Mouse (Mus musculus) liver, embryonic 13.5 days (tissue): Measurements from ENCODE around the gene Mecom. TPM values are rescaled to one million over a fixed set of nuclear protein-coding genes. Genes with fewer than 3 reads are reported as not detected.

Source experiments
- ATAC-seq: fragments of 200-750 bp; cut with Nextera tagmentation; 2 replicates; pipeline ENCODE4 v1.8.0; 2017; ENCODE audit warnings: low read depth, mild to moderate bottlenecking, moderate number of reproducible peaks, moderate library complexity
- DNase-seq: peaks from one replicate; pipeline ENCODE4 v3.0.0; 2022
- H3K27ac ChIP-seq: fragments of 300-500 bp; sonication (generic); 2 replicates; pipeline ENCODE4 v1.5.1; 2015; ENCODE audit warnings: moderate library complexity, mild to moderate bottlenecking, inconsistent platforms
- H3K27me3 ChIP-seq: fragments of 300-500 bp; sonication (generic); 2 replicates; pipeline ENCODE4 v1.6.1; 2015; ENCODE audit warnings: mild to moderate bottlenecking, inconsistent platforms
- H3K36me3 ChIP-seq: fragments of 300-500 bp; sonication (generic); 2 replicates; pipeline ENCODE4 v1.6.1; 2015; ENCODE audit warnings: mild to moderate bottlenecking, inconsistent platforms
- H3K4me1 ChIP-seq: fragments of 300-500 bp; sonication (generic); replicated peaks from 2 replicates; pipeline ENCODE4 v1.6.1; 2015; ENCODE audit warnings: inconsistent platforms
- H3K4me2 ChIP-seq: fragments of 300-500 bp; sonication (generic); 2 replicates; pipeline ENCODE4 v1.6.1; 2015; ENCODE audit warnings: inconsistent platforms, mild to moderate bottlenecking, moderate library complexity
- H3K4me3 ChIP-seq: fragments of 300-500 bp; sonication (generic); replicated peaks from 2 replicates; pipeline ENCODE4 v1.5.1; 2015; ENCODE audit warnings: mild to moderate bottlenecking, inconsistent platforms
- H3K9ac ChIP-seq: fragments of 300-500 bp; sonication (generic); 2 replicates; pipeline ENCODE4 v1.6.1; 2015; ENCODE audit warnings: mild to moderate bottlenecking, inconsistent platforms
- H3K9me3 ChIP-seq: fragments of 300-500 bp; sonication (generic); replicated peaks from 2 replicates; pipeline ENCODE4 v1.6.1; 2016; ENCODE audit warnings: inconsistent platforms
- WGBS: fragments of 180-500 bp; shearing (Covaris S2); methylation state at CpG from one replicate; pipeline ENCODE4 v1.1.7; 2015; ENCODE audit not compliant: insufficient replicate concordance; 5-methylcytosine and 5-hydroxymethylcytosine counted together
- polyA plus RNA-seq: library from polyadenylated mRNA; unstranded; fragments of >200 nt; fragmentation: Nextera tagmentation; extraction: Ambion mirVana; gene quantifications from 2 replicates; pipeline ENCODE4 v1.2.1, GENCODE M21; 2015

Gene Mecom
- polyA plus RNA-seq, 1 experiment from 2014 or later, result 0.81 TPM

DNA sequence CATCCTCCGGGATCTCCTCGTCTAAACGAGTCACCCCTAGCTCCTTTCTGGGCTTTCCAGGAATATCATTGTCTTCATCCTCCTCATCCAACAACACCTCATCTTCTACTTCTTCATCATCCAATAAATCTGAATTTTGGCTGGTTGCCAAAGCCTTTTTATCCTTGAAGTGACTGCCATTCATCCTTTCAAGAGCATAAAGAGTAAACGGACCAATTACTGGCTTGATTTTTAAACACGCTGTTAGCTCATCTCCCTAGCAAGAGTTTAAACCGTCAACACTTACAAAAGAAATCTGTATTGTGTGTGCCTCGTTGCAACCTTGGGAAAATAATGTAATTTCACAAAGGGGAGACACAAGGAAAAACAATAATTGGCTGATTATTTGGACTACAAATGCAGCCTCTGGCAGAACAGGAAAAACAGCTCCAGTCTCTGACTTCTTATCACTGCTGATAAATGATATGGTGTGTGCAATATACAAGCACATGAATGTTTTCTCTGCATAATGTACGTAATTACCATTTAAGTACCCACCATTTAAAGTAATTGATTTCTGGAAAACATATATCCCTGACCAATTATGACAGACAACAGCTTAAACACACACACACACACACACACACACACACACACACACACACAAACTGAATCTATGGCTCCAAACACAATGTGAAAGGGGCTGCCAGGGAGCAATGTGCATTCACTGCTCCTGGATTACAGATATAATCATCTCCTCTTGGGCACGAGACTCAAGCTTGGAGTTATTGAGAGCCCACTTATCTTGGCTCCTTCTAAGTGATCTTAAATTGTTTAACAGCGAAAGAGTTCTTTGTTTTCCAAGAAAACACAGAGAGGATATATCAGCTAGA lies 590.2 kb downstream of the Mecom start:
- 65% methylated on average over 10 of the region's 10 CpGs for WGBS
- no peak for ATAC-seq
- Histone ChIP-seq H3K4me3 (no peak overlapping the region), H3K27me3 (no peaks in the 10 kb centered on the region), H3K9me3 (no peaks in the 10 kb centered on the region), H3K4me2 (no peak overlapping the region), H3K36me3 (no peaks in the 10 kb centered on the region), H3K27ac (no peak overlapping the region), H3K4me1 (no peaks in the 10 kb centered on the region), H3K9ac (no peak overlapping the region)
- no peak for DNase-seq

DNA sequence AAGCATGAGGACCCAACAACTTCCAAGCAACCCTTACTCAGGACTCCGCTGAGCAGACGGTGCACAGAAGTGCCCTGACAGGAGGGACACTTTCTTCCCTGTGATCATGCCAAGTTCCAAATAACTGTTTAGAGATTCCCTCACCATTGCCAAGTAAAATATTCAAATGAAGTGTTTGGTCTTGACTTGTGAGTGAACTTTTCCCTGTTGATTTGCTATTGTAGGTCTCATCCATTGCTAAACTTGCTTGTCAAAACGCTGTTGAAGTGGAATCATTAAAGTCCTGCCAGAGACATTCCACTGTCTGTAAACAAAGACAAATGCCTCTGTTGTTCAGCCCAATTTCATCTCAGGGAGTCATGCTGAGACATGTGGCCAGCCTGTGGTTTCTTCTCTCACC lies 594.5 kb downstream of the Mecom start:
- H3K4me3 ChIP-seq, result no peak overlapping the region
- H3K9ac ChIP-seq, result no peak overlapping the region
- no peak overlapping the region for H3K27ac ChIP-seq
- no peaks in the 10 kb centered on the region for H3K27me3 ChIP-seq
- 68% methylated on average over 3 of the region's 3 CpGs for WGBS
- DNase-seq (no peak), ATAC-seq (no peak)
- no peaks in the 10 kb centered on the region for H3K9me3 ChIP-seq
- no peaks in the 10 kb centered on the region for H3K4me1 ChIP-seq
- no peak overlapping the region for H3K4me2 ChIP-seq
- no peaks in the 10 kb centered on the region for H3K36me3 ChIP-seq

DNA sequence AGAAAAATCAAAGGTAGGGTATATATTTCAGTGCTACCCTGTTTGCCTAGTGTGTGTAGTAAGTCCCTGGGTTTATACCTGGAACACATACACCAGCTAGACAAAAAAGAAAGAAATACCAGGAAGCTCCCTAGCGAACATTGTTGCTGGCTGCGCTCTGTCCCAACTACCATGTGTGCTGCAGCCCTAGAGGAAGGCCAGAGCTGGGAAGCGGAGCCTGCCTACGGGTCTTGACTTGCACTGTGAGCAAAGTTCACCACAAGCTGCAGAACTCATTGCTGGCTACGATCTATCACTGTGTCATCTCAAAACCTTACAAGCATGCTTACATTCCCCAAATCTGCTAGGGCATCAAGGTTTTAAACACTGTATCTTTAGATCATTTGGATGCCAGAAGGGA lies 597.0 kb downstream of the Mecom start:
- H3K36me3 ChIP-seq, result no peaks in the 10 kb centered on the region
- WGBS, result 74% methylated on average over 5 of the region's 5 CpGs

DNA sequence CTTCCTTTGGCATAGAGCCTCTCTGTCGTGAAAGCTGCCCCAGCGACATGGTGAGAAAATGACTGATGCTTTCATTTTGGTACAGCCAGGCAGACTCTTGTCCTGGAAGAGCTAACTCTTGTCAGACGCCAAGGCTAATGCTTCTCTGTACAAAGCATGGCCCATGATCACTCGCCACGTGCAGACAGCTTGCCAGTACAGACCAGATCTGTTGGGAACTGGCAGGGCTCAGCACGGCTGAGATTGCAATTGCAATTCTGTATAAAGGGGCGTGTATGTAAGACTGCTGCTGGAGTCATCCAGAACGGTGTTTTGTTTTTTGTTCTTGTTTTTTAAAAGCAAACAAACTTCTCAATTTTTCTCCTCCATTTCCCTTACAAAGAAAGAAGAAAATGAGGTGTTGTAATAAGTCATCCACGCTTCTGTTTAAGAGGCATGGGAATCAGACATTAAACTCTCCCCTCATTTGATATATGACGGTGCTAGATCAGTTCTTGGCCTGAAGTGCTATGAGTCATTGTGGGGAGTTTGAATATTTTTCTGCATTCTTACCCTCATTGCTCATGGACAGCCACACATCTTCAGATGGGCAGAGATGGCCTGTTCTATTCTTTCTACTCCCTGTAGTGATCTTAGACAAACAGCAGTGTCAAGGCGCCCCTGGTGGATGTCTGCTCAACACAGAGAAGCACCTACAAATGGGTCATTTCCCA lies 644.1 kb downstream of the Mecom start:
- WGBS, result 63% methylated on average over 11 of the region's 11 CpGs
- no peaks in the 10 kb centered on the region for H3K36me3 ChIP-seq
- H3K4me3 ChIP-seq, result no peak overlapping the region
- H3K9me3 ChIP-seq, result no peaks in the 10 kb centered on the region
- H3K4me1 ChIP-seq, result no peaks in the 10 kb centered on the region
- H3K27ac ChIP-seq, result no peak overlapping the region
- no peak for ATAC-seq
- H3K27me3 ChIP-seq, result no peaks in the 10 kb centered on the region
- H3K9ac ChIP-seq, result no peak overlapping the region
- H3K4me2 ChIP-seq, result no peak overlapping the region
- DNase-seq, result no peak

More for the DNA sequence above, 597.0 kb downstream of the Mecom start:
- Histone ChIP-seq H3K4me3 (no peak overlapping the region), H3K27ac (no peak overlapping the region), H3K9ac (no peak overlapping the region), H3K4me2 (no peak overlapping the region), H3K27me3 (no peaks in the 10 kb centered on the region), H3K4me1 (no peaks in the 10 kb centered on the region), H3K9me3 (no peaks in the 10 kb centered on the region)
- DNase-seq, result no peak
- no peak for ATAC-seq

Other genes starting within 250 kb of the Mecom start
- not detected in 2 replicates for gene Actrt3, start 51.9 kb upstream of the Mecom start, polyA plus RNA-seq
- 13.8 and 15.5 TPM in 2 replicates for gene Mynn, start 54.1 kb upstream of the Mecom start, polyA plus RNA-seq
- not detected in 2 replicates for gene Lrriq4, start 96.5 kb upstream of the Mecom start, polyA plus RNA-seq
- 0.13 and 0.16 TPM in 2 replicates for gene Lrrc34, start 99.9 kb upstream of the Mecom start, polyA plus RNA-seq
- not detected in 2 replicates for gene Lrrc31, start 151.8 kb upstream of the Mecom start, polyA plus RNA-seq
- 0.06 and 0.09 TPM in 2 replicates for gene Samd7, start 198.3 kb upstream of the Mecom start, polyA plus RNA-seq
- gene Sec62, start 244.9 kb upstream of the Mecom start, polyA plus RNA-seq, result 56.5 and 68.1 TPM in 2 replicates